Comparison of ENCODE assay signal across 23 mouse cellular contexts in the genomic region with DNA sequence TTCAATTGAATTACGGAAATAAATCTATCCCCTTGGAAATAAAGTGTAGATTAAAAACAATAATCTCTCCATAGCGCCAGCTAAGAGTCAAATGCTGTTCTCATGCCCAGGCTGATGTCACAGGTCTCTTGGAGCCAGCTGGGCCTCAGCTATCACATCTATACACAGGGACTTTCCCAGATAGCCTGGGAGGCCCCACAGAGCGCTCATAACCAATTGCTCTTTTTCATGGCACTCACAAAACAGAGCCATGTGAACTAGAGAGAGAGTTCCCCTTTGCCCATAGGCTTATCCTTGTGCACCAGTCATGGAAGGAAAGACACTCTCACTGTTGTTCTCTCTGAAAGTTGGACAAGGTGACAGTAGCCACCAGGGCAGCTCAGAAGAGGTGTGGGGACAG.
"Had no signal": no experiment of that assay in that cellular context is flagged by ENCODE, and none has a peak within 500 bp of the region (broad histone marks: within the 10 kb centered on the region; RNA-seq: fewer than 3 reads in every experiment).

No protein-coding gene starts in this region.

- H3K4me3 ChIP-seq: heart, embryonic 10.5 days; heart, embryonic 12.5 days; hindbrain, embryonic 13.5 days; hindbrain, embryonic 15.5 days; layer of hippocampus, adult 2 months; left cerebral cortex, adult 2 months; limb, embryonic 10.5 days; limb, embryonic 12.5 days; liver, embryonic 13.5 days; liver, embryonic 15.5 days had no signal

- H3K27ac ChIP-seq: heart, embryonic 10.5 days; hindbrain, embryonic 13.5 days; hindbrain, embryonic 15.5 days; hindbrain, postnatal 0 days; layer of hippocampus, adult 2 months; left cerebral cortex, adult 2 months; limb, embryonic 10.5 days; limb, embryonic 12.5 days; liver, embryonic 13.5 days; liver, embryonic 15.5 days had no signal

- H3K4me2 ChIP-seq: heart, embryonic 12.5 days; hindbrain, embryonic 13.5 days; hindbrain, embryonic 15.5 days; limb, embryonic 12.5 days; liver, embryonic 11.5 days; liver, embryonic 13.5 days; liver, embryonic 15.5 days had no signal

- H3K9me3 ChIP-seq: heart, embryonic 10.5 days; heart, embryonic 12.5 days; hindbrain, embryonic 13.5 days; hindbrain, embryonic 15.5 days; limb, embryonic 10.5 days; limb, embryonic 12.5 days; liver, embryonic 13.5 days; liver, embryonic 15.5 days had no signal

- H3K36me3 ChIP-seq: heart, embryonic 10.5 days; hindbrain, embryonic 13.5 days; limb, embryonic 10.5 days; limb, embryonic 12.5 days; liver, embryonic 13.5 days; liver, embryonic 15.5 days had no signal

- H3K4me1 ChIP-seq: hindbrain, embryonic 15.5 days; limb, embryonic 10.5 days; limb, embryonic 12.5 days; liver, embryonic 13.5 days; liver, embryonic 15.5 days had no signal

- DNase-seq: gastrocnemius, postnatal 14 days; heart, adult 18-20 months; heart, postnatal 10 days; heart, postnatal 36 days; kidney, adult 11 months; kidney, adult 8-10 months; kidney, postnatal 10 days; kidney, postnatal 25 days; kidney, postnatal 4 days; liver; liver, embryonic 13.5 days; liver, postnatal 0 days had no signal

- H3K27me3 ChIP-seq: heart, embryonic 12.5 days; hindbrain, embryonic 13.5 days; hindbrain, embryonic 15.5 days; limb, embryonic 12.5 days; liver, embryonic 13.5 days; liver, embryonic 15.5 days had no signal

- H3K9ac ChIP-seq: heart, embryonic 12.5 days; hindbrain, embryonic 13.5 days; hindbrain, embryonic 15.5 days; limb, embryonic 12.5 days; liver, embryonic 13.5 days; liver, embryonic 15.5 days; liver, postnatal 0 days had no signal
